Mouse (Mus musculus): ENCODE measurements around the gene Eng.

- no peak for TF ChIP-seq CTCF (IDR thresholded peaks at IDR 0.05; ENCODE audit: insufficient read depth, low read length)
- no peak for TF ChIP-seq POLR2A (IDR thresholded peaks at IDR 0.05; ENCODE audit: borderline replicate concordance, extremely low read depth, low read depth, low read length)
These were observed 31.3 kb downstream of the Eng start for GRCm38 (mm10) chr2:32677683-32678082.
